In genomic region chr9:102493044-102493443, GRCm38 (mm10) we compare ENCODE assay signal across 10 mouse cellular contexts. TPM values are rescaled to one million over a fixed set of nuclear protein-coding genes. Genes with fewer than 3 reads are reported as not detected.
A peak's percentile ranks its signal among the peaks of the same experiment; 100 is the strongest.
DNase-seq lines count a peak whose midpoint lies in the region; ATAC-seq and TF ChIP-seq lines count a peak whose summit lies in the region.
"Had no signal": no experiment of that assay in that cellular context is flagged by ENCODE, and none has a peak within 500 bp of the region (broad histone marks: within the 10 kb centered on the region; RNA-seq: fewer than 3 reads in every experiment).

No protein-coding gene starts in this region.

- DNase-seq in midbrain, embryonic 10.5 days (ENCODE audit: low spot score): no peak
- peak; percentile 95 to 97 for DNase-seq in cerebellum, adult 2 months
- DNase-seq in heart, postnatal 14 days: peak; percentile 48 to 50
- DNase-seq in midbrain, postnatal 0 days (ENCODE audit: low spot score): peak; percentile 53
- DNase-seq in kidney, adult 9 months: no peak
- no peak for DNase-seq in right cerebral cortex, postnatal 25 days

- peaks cover 16% of the 10 kb centered on the region; the same call in 1 of the 2 replicates for H3K4me1 ChIP-seq in midbrain, embryonic 10.5 days
- no peaks in the 10 kb centered on the region for H3K4me1 ChIP-seq in midbrain, embryonic 15.5 days
- peaks cover 33% of the 10 kb centered on the region for H3K4me1 ChIP-seq in cerebellum, adult 2 months (ENCODE audit: control insufficient read depth, insufficient read depth, low read length)
- no peaks in the 10 kb centered on the region for H3K4me1 ChIP-seq in midbrain, postnatal 0 days (ENCODE audit: insufficient read depth, low read length)
- no peaks in the 10 kb centered on the region for H3K4me1 ChIP-seq in intestine, postnatal 0 days (replicated peaks; ENCODE audit: control insufficient read depth, insufficient read depth, low read length)

- H3K9me3 ChIP-seq in midbrain, embryonic 10.5 days (replicated peaks): no peaks in the 10 kb centered on the region
- no peaks in the 10 kb centered on the region for H3K9me3 ChIP-seq in midbrain, embryonic 15.5 days
- no peaks in the 10 kb centered on the region for H3K9me3 ChIP-seq in midbrain, postnatal 0 days (ENCODE audit: low read length)
- H3K9me3 ChIP-seq in intestine, postnatal 0 days (ENCODE audit: control insufficient read depth): no peaks in the 10 kb centered on the region
- H3K9me3 ChIP-seq: heart, embryonic 15.5 days had no signal

- H3K36me3 ChIP-seq in midbrain, embryonic 10.5 days: no peaks in the 10 kb centered on the region
- H3K36me3 ChIP-seq in midbrain, embryonic 15.5 days (replicated peaks): no peaks in the 10 kb centered on the region
- no peaks in the 10 kb centered on the region for H3K36me3 ChIP-seq in midbrain, postnatal 0 days (ENCODE audit: insufficient read depth, low read length)
- no peaks in the 10 kb centered on the region for H3K36me3 ChIP-seq in intestine, postnatal 0 days (ENCODE audit: control insufficient read depth, insufficient read depth)
- H3K36me3 ChIP-seq: heart, embryonic 15.5 days had no signal

- TF ChIP-seq CTCF in cerebellum, adult 2 months (IDR thresholded peaks at IDR 0.05; ENCODE audit: borderline replicate concordance, insufficient read depth, low read depth, low read length): no peak
- no peak for TF ChIP-seq CTCF in midbrain, postnatal 0 days (IDR thresholded peaks at IDR 0.05)
- TF ChIP-seq CTCF in intestine, postnatal 0 days (IDR thresholded peaks at IDR 0.05; ENCODE audit: low read depth): no peak

- H3K4me2 ChIP-seq in midbrain, embryonic 15.5 days: no peak overlapping the region
- H3K4me2 ChIP-seq in midbrain, postnatal 0 days (ENCODE audit: low read depth, low read length, poor library complexity, severe bottlenecking): no peak overlapping the region
- H3K4me2 ChIP-seq in intestine, postnatal 0 days (replicated peaks; ENCODE audit: low read depth): no peak overlapping the region
- H3K4me2 ChIP-seq: heart, embryonic 15.5 days had no signal

- H3K27me3 ChIP-seq in midbrain, embryonic 10.5 days (ENCODE audit: low read depth, poor library complexity, severe bottlenecking): no peaks in the 10 kb centered on the region
- no peaks in the 10 kb centered on the region for H3K27me3 ChIP-seq in midbrain, embryonic 15.5 days (replicated peaks)
- no peaks in the 10 kb centered on the region for H3K27me3 ChIP-seq in cerebellum, adult 2 months (ENCODE audit: control insufficient read depth, insufficient read depth, low read length)
- no peaks in the 10 kb centered on the region; the same call in 1 of the 2 replicates for H3K27me3 ChIP-seq in midbrain, postnatal 0 days (ENCODE audit: insufficient read depth, low read length)
- no peaks in the 10 kb centered on the region for H3K27me3 ChIP-seq in intestine, postnatal 0 days (replicated peaks; ENCODE audit: control insufficient read depth, insufficient read depth, low read length)

- no peak overlapping the region for H3K9ac ChIP-seq in midbrain, embryonic 15.5 days
- H3K9ac ChIP-seq in midbrain, postnatal 0 days (replicated peaks; ENCODE audit: low read length, poor library complexity, severe bottlenecking): no peak overlapping the region
- H3K9ac ChIP-seq in intestine, postnatal 0 days (ENCODE audit: low read depth, low read length): no peak overlapping the region
- H3K9ac ChIP-seq: heart, embryonic 15.5 days had no signal

- no peak for ATAC-seq in midbrain, embryonic 15.5 days (replicated peaks)
- ATAC-seq in midbrain, postnatal 0 days (ENCODE audit: low FRiP score): no peak
- no peak for ATAC-seq in intestine, postnatal 0 days

- WGBS in midbrain, embryonic 10.5 days: 52% methylated on average over 4 of the region's 4 CpGs
- 40% methylated on average over 4 of the region's 4 CpGs for WGBS in midbrain, embryonic 15.5 days
- WGBS in cerebellum, adult 2 months: 14% methylated on average over 4 of the region's 4 CpGs
- 39% methylated on average over 4 of the region's 4 CpGs for WGBS in midbrain, postnatal 0 days
- WGBS in intestine, postnatal 0 days: 40% methylated on average over 4 of the region's 4 CpGs

- intact Hi-C loops in heart, postnatal 14 days (cut with DNase I): no loop called here

- H3K4me3 ChIP-seq in midbrain, embryonic 10.5 days: no peak overlapping the region
- H3K4me3 ChIP-seq in midbrain, embryonic 15.5 days: no peak overlapping the region
- H3K4me3 ChIP-seq in cerebellum, adult 2 months (replicated peaks; ENCODE audit: insufficient read depth, low read depth, low read length): no peak overlapping the region
- no peak overlapping the region for H3K4me3 ChIP-seq in midbrain, postnatal 0 days (ENCODE audit: low read depth, low read length)
- H3K4me3 ChIP-seq in intestine, postnatal 0 days (ENCODE audit: low read depth, low read length): no peak overlapping the region
- H3K4me3 ChIP-seq: heart, embryonic 15.5 days had no signal

- peak overlapping the region; percentile 43; the same call in 1 of the 2 replicates for H3K27ac ChIP-seq in midbrain, embryonic 10.5 days (replicated peaks)
- no peak overlapping the region for H3K27ac ChIP-seq in midbrain, embryonic 15.5 days
- no peak overlapping the region for H3K27ac ChIP-seq in cerebellum, adult 2 months (ENCODE audit: insufficient read depth, low read length)
- no peak overlapping the region for H3K27ac ChIP-seq in midbrain, postnatal 0 days (ENCODE audit: low read depth, low read length)
- H3K27ac ChIP-seq in intestine, postnatal 0 days (ENCODE audit: low read depth, low read length): no peak overlapping the region
- H3K27ac ChIP-seq: heart, embryonic 15.5 days had no signal

- TF ChIP-seq POLR2A in cerebellum, adult 2 months (IDR thresholded peaks at IDR 0.05; ENCODE audit: borderline replicate concordance, insufficient read depth, low read length): peak; percentile 36; the same call in 1 of the 2 replicates

RNA-seq across cellular contexts. Expression of gene Ky, which starts 12.5 kb away (rescaled TPM):
- 0.19 and 0.20 TPM in 2 replicates for polyA plus RNA-seq in midbrain, embryonic 10.5 days (2016; fragmentation: Nextera tagmentation; extraction: Ambion mirVana)
- 0.52 and 0.80 TPM in 2 replicates for polyA plus RNA-seq in midbrain, embryonic 15.5 days (2015; fragmentation: Nextera tagmentation; extraction: Ambion mirVana)
- polyA plus RNA-seq in cerebellum, adult 2 months (2012; rRNA removed): 3.3 and 3.7 TPM in 2 replicates
- total RNA-seq in heart, postnatal 14 days (2021): 10 to 100 TPM; 29.2 to 32.2 TPM
- 3.7 and 6.5 TPM in 2 replicates for total RNA-seq in midbrain, postnatal 0 days (2014; rRNA removed)
- polyA plus RNA-seq in midbrain, postnatal 0 days (2015; fragmentation: Nextera tagmentation; extraction: Ambion mirVana): 0.99 and 1.7 TPM in 2 replicates
- 0.10 and 0.25 TPM in 2 replicates for polyA plus RNA-seq in intestine, postnatal 0 days (2015; fragmentation: Nextera tagmentation; extraction: Ambion mirVana)
- total RNA-seq: common myeloid progenitor, adult 5-6 weeks had no signal

Comparison
In these comparisons a context has a peak if more than half of its experiments do, and no peak if none do; other contexts are left out.
1. DNase-seq: peak in cerebellum, adult 2 months (2 of 2), heart, postnatal 14 days (2 of 2) and midbrain, postnatal 0 days (single experiment); none in midbrain, embryonic 10.5 days (single experiment), kidney, adult 9 months (single experiment) and right cerebral cortex, postnatal 25 days (single experiment).